Mouse (Mus musculus) midbrain, embryonic 16.5 days (tissue): Measurements from ENCODE around the gene Ubl4b. TPM values are rescaled to one million over a fixed set of nuclear protein-coding genes. Genes with fewer than 3 reads are reported as not detected.

Experiments used
- ATAC-seq: fragments of 200-750 bp; cut with Nextera tagmentation; 2 replicates; pipeline ENCODE4 v1.8.0; 2017; ENCODE audit warnings: moderate TSS enrichment
- H3K27ac ChIP-seq: fragments of 300-500 bp; sonication (generic); 2 replicates; pipeline ENCODE4 v1.5.1; 2014; ENCODE audit warnings: mild to moderate bottlenecking, low read length, mixed read lengths
- H3K27me3 ChIP-seq: fragments of 300-500 bp; sonication (generic); 2 replicates; pipeline ENCODE4 v1.6.1; 2014; ENCODE audit warnings: low read depth, low read length, mixed read lengths; ENCODE audit not compliant: control insufficient read depth, insufficient read depth
- H3K36me3 ChIP-seq: fragments of 300-500 bp; sonication (generic); 2 replicates; pipeline ENCODE4 v1.6.1; 2014; ENCODE audit warnings: mild to moderate bottlenecking, low read length, moderate library complexity, mixed read lengths; ENCODE audit not compliant: control insufficient read depth, insufficient read depth
- H3K4me1 ChIP-seq: fragments of 300-500 bp; sonication (generic); 2 replicates; pipeline ENCODE4 v1.6.1; 2014; ENCODE audit warnings: mild to moderate bottlenecking, low read length, mixed read lengths; ENCODE audit not compliant: control insufficient read depth, insufficient read depth
- H3K4me2 ChIP-seq: fragments of 300-500 bp; sonication (generic); 2 replicates; pipeline ENCODE4 v1.6.1; 2014; ENCODE audit warnings: mild to moderate bottlenecking, low read length, mixed read lengths
- H3K4me3 ChIP-seq: fragments of 300-500 bp; sonication (generic); 2 replicates; pipeline ENCODE4 v1.5.1; 2014; ENCODE audit warnings: low read depth, mild to moderate bottlenecking, low read length, moderate library complexity, mixed read lengths
- H3K9ac ChIP-seq: fragments of 300-500 bp; sonication (generic); 2 replicates; pipeline ENCODE4 v1.6.1; 2014; ENCODE audit warnings: low read depth, low read length, mixed read lengths
- H3K9me3 ChIP-seq: fragments of 300-500 bp; sonication (generic); replicated peaks from 2 replicates; pipeline ENCODE4 v1.6.1; 2014; ENCODE audit warnings: mild to moderate bottlenecking, low read length, mixed read lengths; ENCODE audit not compliant: control insufficient read depth, poor library complexity, severe bottlenecking
- WGBS: fragments of 180-500 bp; shearing (Covaris S2); extraction: QIAGEN DNeasy Blood & Tissue Kit; methylation state at CpG from one replicate; pipeline ENCODE4 v1.1.7; 2014; 5-methylcytosine and 5-hydroxymethylcytosine counted together
- polyA plus RNA-seq: library from polyadenylated mRNA; unstranded; fragments of >200 nt; fragmentation: Nextera tagmentation; extraction: Ambion mirVana; gene quantifications from 2 replicates; pipeline ENCODE4 v1.2.1, GENCODE M21; 2015

Ubl4b gene
- polyA plus RNA-seq, 1 experiment from 2014 or later = not detected

GRCm38 (mm10) chr3:107559183-107559582 is 4.3 kb upstream of the Ubl4b start:
- no peaks in the 10 kb centered on the region for H3K36me3 ChIP-seq
- no peak overlapping the region for H3K4me3 ChIP-seq
- H3K9me3 ChIP-seq = no peaks in the 10 kb centered on the region
- no peak overlapping the region for H3K4me2 ChIP-seq
- no peak overlapping the region for H3K27ac ChIP-seq
- peak; percentile 66; the same call in 1 of the 2 replicates for ATAC-seq
- 13% methylated on average over 3 of the region's 3 CpGs for WGBS
- no peaks in the 10 kb centered on the region for H3K27me3 ChIP-seq
- H3K4me1 ChIP-seq = no peaks in the 10 kb centered on the region
- H3K9ac ChIP-seq = no peak overlapping the region

GRCm38 (mm10) chr3:107558740-107559139 is 3.9 kb upstream of the Ubl4b start:
- H3K27me3 ChIP-seq = no peaks in the 10 kb centered on the region
- no peaks in the 10 kb centered on the region for H3K4me1 ChIP-seq
- H3K36me3 ChIP-seq = no peaks in the 10 kb centered on the region
- H3K4me2 ChIP-seq = no peak overlapping the region
- no peak overlapping the region for H3K9ac ChIP-seq
- no peak overlapping the region for H3K27ac ChIP-seq
- no peak overlapping the region for H3K4me3 ChIP-seq
- no peaks in the 10 kb centered on the region for H3K9me3 ChIP-seq
- ATAC-seq = no peak
- WGBS = 32% methylated on average over 3 of the region's 3 CpGs

GRCm38 (mm10) chr3:107550409-107551049 is 4.3 kb downstream of the Ubl4b start:
- H3K4me2 ChIP-seq = no peak overlapping the region
- H3K27me3 ChIP-seq = no peaks in the 10 kb centered on the region
- H3K4me1 ChIP-seq = no peaks in the 10 kb centered on the region
- no peaks in the 10 kb centered on the region for H3K9me3 ChIP-seq
- no peaks in the 10 kb centered on the region for H3K36me3 ChIP-seq
- 0 out of 2 replicates have a peak, but pooled peaks have one; percentile 11 for ATAC-seq
- H3K4me3 ChIP-seq = no peak overlapping the region
- 74% methylated on average over 17 of the region's 17 CpGs for WGBS
- H3K27ac ChIP-seq = no peak overlapping the region
- no peak overlapping the region for H3K9ac ChIP-seq

GRCm38 (mm10) chr3:107546956-107547355 is 7.9 kb downstream of the Ubl4b start:
- no peak overlapping the region for H3K4me2 ChIP-seq
- H3K4me1 ChIP-seq = no peaks in the 10 kb centered on the region
- no peak overlapping the region for H3K9ac ChIP-seq
- peak; percentile 59 for ATAC-seq
- no peaks in the 10 kb centered on the region for H3K27me3 ChIP-seq
- WGBS = 59% methylated on average over 2 of the region's 2 CpGs
- H3K36me3 ChIP-seq = no peaks in the 10 kb centered on the region
- H3K27ac ChIP-seq = no peak overlapping the region
- no peak overlapping the region for H3K4me3 ChIP-seq
- no peaks in the 10 kb centered on the region for H3K9me3 ChIP-seq

- Histone ChIP-seq H3K9me3 (no peaks in the 10 kb centered on the region), H3K4me1 (no peaks in the 10 kb centered on the region), H3K27ac (no peak overlapping the region), H3K4me3 (no peak overlapping the region), H3K9ac (no peak overlapping the region), H3K4me2 (no peak overlapping the region), H3K27me3 (no peaks in the 10 kb centered on the region), H3K36me3 (no peaks in the 10 kb centered on the region)
- 84% methylated on average over 10 of the region's 10 CpGs for WGBS
- ATAC-seq = no peak
Measured at GRCm38 (mm10) chr3:107545716-107546412, 9.0 kb downstream of the Ubl4b start.

GRCm38 (mm10) chr3:107545278-107545677 is 9.6 kb downstream of the Ubl4b start:
- H3K4me2 ChIP-seq = no peak overlapping the region
- no peak for ATAC-seq
- no peak overlapping the region for H3K27ac ChIP-seq
- no peaks in the 10 kb centered on the region for H3K9me3 ChIP-seq
- H3K36me3 ChIP-seq = no peaks in the 10 kb centered on the region
- no peak overlapping the region for H3K9ac ChIP-seq
- H3K27me3 ChIP-seq = no peaks in the 10 kb centered on the region
- no peaks in the 10 kb centered on the region for H3K4me1 ChIP-seq
- 82% methylated on average over 5 of the region's 5 CpGs for WGBS
- no peak overlapping the region for H3K4me3 ChIP-seq

- Histone ChIP-seq H3K4me1 (no peaks in the 10 kb centered on the region), H3K9me3 (no peaks in the 10 kb centered on the region), H3K4me2 (no peak overlapping the region), H3K36me3 (no peaks in the 10 kb centered on the region), H3K27ac (no peak overlapping the region), H3K27me3 (no peaks in the 10 kb centered on the region), H3K9ac (no peak overlapping the region), H3K4me3 (no peak overlapping the region)
- no peak for ATAC-seq
- 81% methylated on average over 8 of the region's 8 CpGs for WGBS
Measured at GRCm38 (mm10) chr3:107543158-107544080, 11.5 kb downstream of the Ubl4b start.

GRCm38 (mm10) chr3:107542584-107542983 is 12.3 kb downstream of the Ubl4b start:
- no peaks in the 10 kb centered on the region for H3K9me3 ChIP-seq
- WGBS = 65% methylated on average over 4 of the region's 4 CpGs
- no peak overlapping the region for H3K9ac ChIP-seq
- no peak for ATAC-seq
- H3K36me3 ChIP-seq = no peaks in the 10 kb centered on the region
- H3K4me1 ChIP-seq = peaks cover 3% of the 10 kb centered on the region; the same call in 1 of the 2 replicates
- no peak overlapping the region for H3K4me2 ChIP-seq
- no peaks in the 10 kb centered on the region for H3K27me3 ChIP-seq
- no peak overlapping the region for H3K27ac ChIP-seq
- no peak overlapping the region for H3K4me3 ChIP-seq
